Mouse (Mus musculus): ENCODE results near the gene Adcy7.

Adcy7 gene

DNA sequence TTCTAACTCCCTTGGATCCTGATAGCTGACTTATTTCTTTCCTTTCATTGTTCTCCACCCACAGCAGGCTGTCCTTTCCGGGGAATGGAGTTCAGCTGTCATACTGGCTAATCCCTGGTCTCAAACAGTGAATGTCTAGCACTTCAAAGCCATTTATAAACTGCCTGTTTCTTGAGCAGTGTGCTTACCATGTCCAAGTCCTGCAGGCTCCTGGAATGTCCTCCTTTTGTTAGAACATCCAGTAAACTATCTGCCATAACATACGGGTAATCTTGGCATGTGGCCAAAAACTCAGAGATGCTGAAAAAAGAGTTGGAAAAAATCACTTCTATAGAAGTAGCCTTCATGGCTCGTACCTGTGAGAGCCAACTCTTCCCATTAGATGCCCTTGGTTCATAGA lies 67.0 kb downstream of the Adcy7 start:
- no peak for DNase-seq

GRCm38 (mm10) chr8:88339887-88340695 lies 67.9 kb downstream of the Adcy7 start:
- no peak for DNase-seq

GRCm38 (mm10) chr8:88342026-88342425 lies 69.8 kb downstream of the Adcy7 start:
- DNase-seq, result no peak

DNA sequence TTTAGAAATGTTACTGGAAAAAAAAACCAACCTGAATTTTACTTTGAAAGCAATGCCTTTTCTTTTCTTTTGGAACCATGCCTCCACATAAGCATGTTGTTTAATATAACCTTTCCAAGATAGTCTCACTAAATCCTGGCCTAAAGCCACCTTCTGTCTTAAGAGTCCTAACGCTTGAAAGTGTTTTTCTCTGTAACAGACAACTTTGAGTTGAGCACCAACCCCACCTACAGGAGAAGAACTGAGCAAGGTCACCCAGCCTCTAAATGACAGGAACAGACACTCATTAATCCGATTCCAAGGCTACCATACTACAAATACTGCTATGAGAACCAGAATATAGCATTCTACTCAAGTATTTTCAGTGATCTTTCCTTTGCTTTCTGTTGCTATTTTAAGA lies 76.8 kb downstream of the Adcy7 start:
- no peak for DNase-seq

DNA sequence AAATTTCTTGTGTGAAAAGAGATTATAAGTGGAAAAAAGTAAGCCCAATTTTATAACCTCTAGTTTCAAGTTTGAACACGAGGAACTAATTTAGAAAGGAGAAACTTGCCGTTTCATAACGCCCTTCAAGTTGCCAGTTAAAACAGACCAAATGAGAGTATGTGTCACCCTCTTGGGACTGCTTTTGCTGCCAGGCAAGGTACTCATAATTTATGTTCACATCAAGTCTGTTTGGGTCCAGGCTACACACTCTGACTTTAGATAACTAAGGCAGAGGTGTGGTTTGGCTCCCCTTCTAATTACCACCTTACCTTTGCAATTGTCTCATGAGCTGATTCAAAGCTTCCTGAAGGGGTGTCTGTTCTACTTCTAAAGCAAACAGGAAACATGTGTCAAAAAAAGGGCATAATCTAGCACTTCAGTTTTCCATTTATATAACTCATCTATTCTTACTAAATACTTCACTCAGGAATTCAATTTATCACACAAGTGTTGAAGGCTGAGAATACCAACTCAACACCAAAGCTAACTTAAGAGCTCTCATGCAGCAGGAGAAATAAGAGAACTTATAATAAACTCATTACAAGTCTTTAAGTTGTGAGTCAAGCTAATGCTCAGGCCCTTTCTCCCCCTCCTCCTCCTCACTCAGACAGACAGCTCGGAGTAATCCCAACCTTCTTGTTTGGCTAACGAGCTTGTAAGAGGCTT lies 85.2 kb downstream of the Adcy7 start:
- DNase-seq, result no peak

DNA sequence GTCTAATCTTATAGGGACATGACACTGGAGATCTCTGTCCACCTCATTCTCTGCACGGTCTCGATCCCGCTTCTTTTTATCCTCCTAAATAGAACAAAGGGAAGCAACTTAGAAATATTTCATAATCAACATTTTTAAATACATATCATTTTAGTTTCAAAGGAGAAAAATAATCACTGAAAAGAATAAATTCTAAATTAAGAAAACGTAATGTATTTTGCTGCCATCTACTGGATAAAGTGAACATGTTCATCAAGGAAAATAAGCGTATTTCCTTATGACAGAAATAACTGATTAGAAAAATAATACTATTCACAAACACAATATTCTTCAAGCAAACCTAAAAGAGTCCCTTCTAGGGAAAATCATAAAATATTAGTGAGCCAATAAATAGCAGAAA lies 85.7 kb downstream of the Adcy7 start:
- no peak for DNase-seq

GRCm38 (mm10) chr8:88359959-88360358 lies 87.8 kb downstream of the Adcy7 start:
- DNase-seq, result no peak

DNA sequence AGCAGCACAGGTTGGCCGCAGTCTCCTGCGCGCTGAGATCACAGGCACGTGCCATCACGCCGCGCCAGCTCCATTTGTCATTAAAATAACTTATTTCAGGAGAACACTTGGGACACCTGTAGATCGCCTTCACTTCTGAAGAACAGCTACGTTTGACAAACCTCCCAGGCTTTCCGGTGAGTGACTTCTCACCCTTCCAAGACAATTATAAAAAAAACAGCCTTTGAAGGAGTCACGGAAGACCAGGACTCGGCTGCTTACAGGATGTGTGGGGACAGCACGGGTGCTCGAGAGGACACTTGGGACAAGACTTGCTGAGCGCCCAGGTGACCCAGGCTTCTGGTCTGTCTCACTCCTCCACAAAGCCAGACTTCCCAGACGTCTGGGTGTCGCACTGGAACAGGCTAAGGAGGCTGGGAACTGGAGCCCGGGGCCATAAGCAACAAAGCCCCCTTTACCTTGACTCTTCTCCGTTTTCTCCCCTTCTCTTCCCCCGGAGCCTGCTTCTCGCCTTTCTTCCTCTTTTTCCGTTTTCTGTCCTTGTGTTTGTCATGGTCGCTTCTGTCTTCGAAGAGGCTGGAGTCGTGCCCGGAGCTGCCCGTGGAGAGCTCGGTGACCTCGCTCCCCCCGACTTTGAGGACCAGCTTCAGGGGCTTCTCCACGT lies 89.0 kb downstream of the Adcy7 start:
- peak; percentile 26 for DNase-seq

DNA sequence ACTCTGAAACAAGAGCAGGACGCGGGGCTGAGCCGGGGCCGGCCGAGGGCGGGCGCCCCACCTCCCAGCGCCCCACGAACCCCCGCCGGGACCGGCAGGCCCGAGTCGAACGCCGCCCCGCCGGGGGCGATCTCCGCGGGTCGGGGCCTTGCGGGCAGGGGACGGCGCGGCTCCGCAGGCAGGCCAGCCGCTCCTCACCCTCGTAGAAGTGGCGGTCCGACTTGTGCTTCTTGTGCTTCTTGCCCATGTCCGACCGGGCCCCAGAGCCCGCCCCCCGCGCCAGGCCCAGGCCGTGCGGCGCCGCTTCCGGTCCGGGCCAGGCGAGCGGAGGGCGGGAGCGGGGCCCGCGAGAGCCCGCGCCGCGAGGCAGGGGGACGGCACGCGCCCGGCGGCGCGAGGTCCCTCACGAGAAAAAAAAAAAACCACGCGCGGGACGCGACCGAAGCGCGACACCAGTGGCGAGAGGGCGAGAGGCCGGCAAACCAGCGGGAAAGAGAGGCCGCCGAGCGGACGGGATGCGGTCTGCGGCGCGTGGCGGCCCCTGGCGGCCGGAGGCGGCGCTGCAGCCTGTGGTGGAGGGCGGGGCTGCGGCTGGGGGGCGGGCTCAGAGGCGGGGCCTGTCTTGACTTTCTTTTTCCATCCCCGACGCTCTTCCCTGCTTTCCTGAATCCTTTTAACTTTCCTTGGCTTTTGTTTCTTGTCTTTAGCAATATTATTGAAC lies 89.7 kb downstream of the Adcy7 start, which contains the start of gene Brd7:
Brd7 (minus strand) TSS at position 487 of the 721 bp plus-strand sequence.
- DNase-seq, result peak; percentile 61

GRCm38 (mm10) chr8:88362446-88363150 lies 90.4 kb downstream of the Adcy7 start:
- peak; percentile 19 for DNase-seq

- DNase-seq, result peak; percentile 19
Measured at GRCm38 (mm10) chr8:88369221-88369620, 97.0 kb downstream of the Adcy7 start.

DNA sequence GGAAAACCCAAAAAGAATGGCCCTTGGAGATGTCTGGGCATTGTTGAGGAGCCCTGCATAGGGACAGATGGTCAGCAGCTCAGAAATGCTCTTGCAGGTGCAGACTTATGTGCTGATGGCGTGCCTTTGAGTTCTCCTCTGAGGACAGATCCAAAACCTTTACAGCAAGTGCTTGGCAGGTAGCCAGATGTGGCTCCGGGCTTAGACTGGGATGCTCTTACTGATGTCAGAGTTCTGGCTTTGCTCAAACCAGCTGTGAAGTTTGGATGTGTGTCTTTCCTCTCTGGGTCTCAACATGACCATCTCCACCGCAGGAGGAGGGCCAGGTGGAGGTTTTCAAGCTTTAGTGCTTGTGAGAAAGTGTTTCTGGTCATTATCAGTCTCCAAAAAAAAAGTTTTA lies 97.6 kb downstream of the Adcy7 start:
- DNase-seq, result no peak

GRCm38 (mm10) chr8:88371522-88371921 lies 99.3 kb downstream of the Adcy7 start:
- no peak for DNase-seq

DNA sequence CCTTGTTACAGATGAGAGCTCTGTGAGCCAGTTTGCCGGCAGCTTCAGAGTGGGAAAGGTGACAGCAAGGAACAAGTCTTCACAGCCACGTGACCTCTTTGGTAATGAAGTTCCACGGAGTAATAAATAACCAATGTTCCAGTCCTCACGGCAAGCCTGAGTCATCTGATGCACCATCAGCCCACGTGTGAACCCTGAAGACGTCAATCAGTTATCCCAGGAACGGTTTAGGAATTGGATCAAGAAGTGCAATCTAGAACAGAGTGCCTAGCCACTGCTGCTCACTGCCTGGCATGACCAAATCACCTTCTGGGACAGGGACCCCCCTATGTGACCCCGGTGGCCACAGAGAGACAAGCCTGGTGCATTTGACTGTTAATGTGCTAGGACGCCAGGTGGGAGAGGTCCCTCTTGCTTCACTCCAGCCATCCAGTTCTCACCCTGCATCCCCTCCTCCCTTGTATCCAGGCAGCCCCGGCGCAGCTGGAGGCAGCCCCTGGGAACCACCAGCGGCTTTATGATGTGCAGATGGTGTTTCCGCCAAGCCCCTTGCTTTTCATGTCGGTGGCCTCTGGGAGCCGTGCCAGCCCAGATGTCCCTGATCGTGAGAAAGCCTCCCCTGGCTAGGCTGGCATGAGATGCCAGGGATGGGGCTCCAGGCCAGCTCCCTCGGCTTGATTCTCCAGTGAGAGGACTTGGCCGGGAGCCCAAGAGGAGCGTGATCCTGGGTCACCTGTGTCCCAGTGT lies 104.8 kb downstream of the Adcy7 start:
- no peak for DNase-seq

All from kidney, adult 11 months (tissue).